In genomic region chr1:82793986-82794385, GRCm38 (mm10) we compare ENCODE assay signal across 19 mouse cellular contexts. TPM values are rescaled to one million over a fixed set of nuclear protein-coding genes. Genes with fewer than 3 reads are reported as not detected.
DNase-seq lines count a peak whose midpoint lies in the region; ATAC-seq lines count a peak whose summit lies in the region.
"Had no signal": no experiment of that assay in that cellular context is flagged by ENCODE, and none has a peak within 500 bp of the region (broad histone marks: within the 10 kb centered on the region; RNA-seq: fewer than 3 reads in every experiment).

No protein-coding gene starts in this region.

- DNase-seq in cerebellum, adult 11 months, result no peak
- DNase-seq in left cerebral cortex, adult 11 months (ENCODE audit: low spot score), result peak; percentile 24
- DNase-seq in left cerebral cortex, postnatal 4 days, result no peak
- DNase-seq in left cerebral cortex, postnatal 14 days (ENCODE audit: low spot score in 2 of 2), result peak; percentile 49 to 72
- DNase-seq in urinary bladder, postnatal 14 days (ENCODE audit: low spot score), result no peak
- DNase-seq: adrenal gland, adult 2 months; heart, postnatal 14 days; lung, adult 18-20 months; thymus, postnatal 36 days had no signal

- H3K4me1 ChIP-seq in heart, embryonic 12.5 days (replicated peaks), result peaks cover 10% of the 10 kb centered on the region; the same call in 1 of the 2 replicates

- ATAC-seq in cerebellum, adult (ENCODE audit: insufficient number of reproducible peaks, low FRiP score, low TSS enrichment), result 0 out of 2 replicates have a peak, but pooled peaks have one; percentile 36
- no peak for ATAC-seq in granulocyte monocyte progenitor cell, adult 5-6 weeks (replicated peaks; ENCODE audit: poor library complexity, severe bottlenecking)
- ATAC-seq in heart, embryonic 12.5 days (ENCODE audit: insufficient number of reproducible peaks, low FRiP score), result no peak

- WGBS in heart, embryonic 12.5 days, result 56% methylated on average over 4 of the region's 4 CpGs

- intact Hi-C loops in left cerebral cortex, postnatal 4 days (cut with DNase I), result no loop called here
- intact Hi-C loops in left cerebral cortex, postnatal 14 days (cut with DNase I), result no loop called here

- H3K4me3 ChIP-seq in heart, embryonic 12.5 days, result no peak overlapping the region
- H3K4me3 ChIP-seq: limb, embryonic 13.5 days; megakaryocyte, embryonic 14.5 days had no signal

- H3K9ac ChIP-seq in heart, embryonic 12.5 days, result no peak overlapping the region
- H3K9ac ChIP-seq: limb, embryonic 13.5 days had no signal

- no peaks in the 10 kb centered on the region for H3K27me3 ChIP-seq in heart, embryonic 12.5 days (replicated peaks)
- H3K27me3 ChIP-seq: limb, embryonic 13.5 days had no signal

- no peaks in the 10 kb centered on the region for H3K36me3 ChIP-seq in heart, embryonic 12.5 days
- H3K36me3 ChIP-seq: limb, embryonic 13.5 days had no signal

- H3K27ac ChIP-seq in heart, embryonic 12.5 days (ENCODE audit: poor library complexity, severe bottlenecking), result no peak overlapping the region
- H3K27ac ChIP-seq: kidney, postnatal 0 days; limb, embryonic 13.5 days had no signal

- H3K4me2 ChIP-seq in heart, embryonic 12.5 days, result no peak overlapping the region
- H3K4me2 ChIP-seq: limb, embryonic 13.5 days had no signal

- H3K9me3 ChIP-seq in heart, embryonic 12.5 days (replicated peaks), result no peaks in the 10 kb centered on the region
- H3K9me3 ChIP-seq: limb, embryonic 13.5 days had no signal

RNA-seq across cellular contexts. Expression of gene Gm47791, which starts 22.9 kb away (rescaled TPM):
- not detected for total RNA-seq in left cerebral cortex, postnatal 4 days (2021)
- not detected for total RNA-seq in left cerebral cortex, postnatal 14 days (2021)
- total RNA-seq in granulocyte monocyte progenitor cell, adult 5-6 weeks (2014; fragmentation: Nextera tagmentation), result not detected in 2 replicates
- not detected in 2 replicates for total RNA-seq in granulocyte monocyte progenitor cell, adult 5-6 weeks (2017)
- polyA plus RNA-seq in heart, embryonic 12.5 days (2016; fragmentation: Nextera tagmentation; extraction: Ambion mirVana), result not detected in 2 replicates
- total RNA-seq: adrenal gland, adult 2 months; heart, postnatal 14 days had no signal
- polyA plus RNA-seq: adrenal gland, adult 2 months; embryonic facial prominence, embryonic 11.5 days; gonadal fat pad, adult 2 months; kidney, postnatal 0 days; limb, embryonic 13.5 days; small intestine, adult 2 months; stomach, embryonic 16.5 days had no signal

RNA-seq across cellular contexts. Expression of gene Tm4sf20, which starts 25.7 kb away (rescaled TPM):
- not detected for total RNA-seq in left cerebral cortex, postnatal 4 days (2021)
- total RNA-seq in left cerebral cortex, postnatal 14 days (2021), result not detected
- total RNA-seq in granulocyte monocyte progenitor cell, adult 5-6 weeks (2014; fragmentation: Nextera tagmentation), result not detected in 2 replicates
- total RNA-seq in granulocyte monocyte progenitor cell, adult 5-6 weeks (2017), result not detected in 2 replicates
- 0.17 TPM in 1 of 2 replicates, not detected in the other for polyA plus RNA-seq in heart, embryonic 12.5 days (2016; fragmentation: Nextera tagmentation; extraction: Ambion mirVana)
- total RNA-seq: adrenal gland, adult 2 months; heart, postnatal 14 days had no signal
- polyA plus RNA-seq: adrenal gland, adult 2 months; embryonic facial prominence, embryonic 11.5 days; gonadal fat pad, adult 2 months had no signal

RNA-seq across cellular contexts. Expression of gene Agfg1, which starts 45.3 kb away (rescaled TPM):
- total RNA-seq in left cerebral cortex, postnatal 4 days (2021), result 100 to 1,000 TPM in 1 of 2 experiments, 10 to 100 TPM in 1; 96.1 to 106 TPM
- 10 to 100 TPM; 81.8 to 90.3 TPM for total RNA-seq in left cerebral cortex, postnatal 14 days (2021)
- 23.1 and 26.3 TPM in 2 replicates for total RNA-seq in granulocyte monocyte progenitor cell, adult 5-6 weeks (2014; fragmentation: Nextera tagmentation)
- 32.5 and 33.5 TPM in 2 replicates for total RNA-seq in granulocyte monocyte progenitor cell, adult 5-6 weeks (2017)
- 46.4 and 47.0 TPM in 2 replicates for polyA plus RNA-seq in heart, embryonic 12.5 days (2016; fragmentation: Nextera tagmentation; extraction: Ambion mirVana)

Comparison
In these comparisons a context has a peak if more than half of its experiments do, and no peak if none do; other contexts are left out.
1. DNase-seq: peak in left cerebral cortex, adult 11 months (single experiment) and left cerebral cortex, postnatal 14 days (2 of 2); none in cerebellum, adult 11 months (single experiment), left cerebral cortex, postnatal 4 days (single experiment) and urinary bladder, postnatal 14 days (single experiment).